Mouse (Mus musculus) ES-E14 (cell line): Measurements from ENCODE around the gene Inpp5k. TPM values are rescaled to one million over a fixed set of nuclear protein-coding genes. Genes with fewer than 3 reads are reported as not detected.
"Not testable (repeated sequence)": the region's sequence is repeated elsewhere in the genome, so short reads cannot be mapped to it uniquely, and the experiment has no call there.

Source experiments
- DNase-seq: peaks from one replicate; pipeline ENCODE4 v3.0.0-alpha.2; 2013; ENCODE audit warnings: low read depth, low spot score
- H3K27ac ChIP-seq: 2 replicates; pipeline ENCODE4 v1.5.1; 2012; ENCODE audit warnings: low read depth, mild to moderate bottlenecking, low read length, moderate library complexity, mixed read lengths; ENCODE audit not compliant: poor library complexity, insufficient read depth, severe bottlenecking
- H3K36me3 ChIP-seq: 2 replicates; pipeline ENCODE4 v1.6.1; 2012; ENCODE audit warnings: mild to moderate bottlenecking, low read length, moderate library complexity, mixed read lengths; ENCODE audit not compliant: control insufficient read depth, poor library complexity, insufficient read depth, severe bottlenecking
- H3K4me1 ChIP-seq, 2 experiments: fragments of 150-350 bp in 1 of 2; sonication (generic) in 1 of 2; 2 replicates each; pipeline ENCODE4 v1.6.1; 2012; ENCODE audit warnings: low read length in 2 of 2, mild to moderate bottlenecking in 1 of 2, mixed read lengths in 1 of 2; ENCODE audit not compliant: control insufficient read depth in 2 of 2, insufficient read depth in 2 of 2, poor library complexity in 1 of 2
- H3K4me3 ChIP-seq, 2 experiments: fragments of 150-350 bp in 1 of 2; sonication (generic) in 1 of 2; 2 replicates each; pipeline ENCODE4 v1.5.1; 2012; ENCODE audit warnings: low read length in 2 of 2, low read depth in 1 of 2, mild to moderate bottlenecking in 1 of 2, mixed read lengths in 1 of 2; ENCODE audit not compliant: insufficient read depth in 1 of 2, poor library complexity in 1 of 2, severe bottlenecking in 1 of 2
- H3K9ac ChIP-seq: 2 replicates; pipeline ENCODE4 v1.6.1; 2012; ENCODE audit warnings: low read depth, mild to moderate bottlenecking, low read length, mixed read lengths; ENCODE audit not compliant: poor library complexity, insufficient read depth, severe bottlenecking
- H3K9me3 ChIP-seq: fragments of 150-350 bp; sonication (generic); 2 replicates; pipeline ENCODE4 v1.6.1; 2012; ENCODE audit warnings: low read depth, mild to moderate bottlenecking, low read length; ENCODE audit not compliant: control insufficient read depth, insufficient read depth
- CHD2 ChIP-seq: IDR thresholded peaks from 2 replicates; pipeline ENCODE4 v1.6.1; 2014; ENCODE audit warnings: mild to moderate bottlenecking, low read depth, low read length, inconsistent platforms
- HCFC1 ChIP-seq: IDR thresholded peaks from 2 replicates; pipeline ENCODE4 v1.6.1; 2012; ENCODE audit warnings: low read length, inconsistent platforms, borderline replicate concordance; ENCODE audit not compliant: insufficient read depth
- MAFK ChIP-seq: IDR thresholded peaks from 2 replicates; pipeline ENCODE4 v1.6.1; 2014; ENCODE audit warnings: mild to moderate bottlenecking, low read depth, low read length, inconsistent platforms; ENCODE audit not compliant: insufficient read depth
- ZC3H11A ChIP-seq: IDR thresholded peaks from 2 replicates; pipeline ENCODE4 v1.6.1; 2012; ENCODE audit warnings: low read depth, mild to moderate bottlenecking, inconsistent platforms, low read length, borderline replicate concordance
- ZNF384 ChIP-seq: IDR thresholded peaks from 2 replicates; pipeline ENCODE4 v1.6.1; 2012; ENCODE audit warnings: low read depth, low read length, inconsistent platforms
- in situ Hi-C, 2 experiments: fragments of 600-800 bp; cut with MboI; formaldehyde crosslinking; loops; one replicate each; pipeline ENCODE4 v1.15.1; 2025; ENCODE audit warnings: low sequenced_read_pairs in 2 of 2, inconsistent platforms in 1 of 2; ENCODE audit not compliant: unreplicated experiment in 2 of 2
- total RNA-seq: library from RNA; depleted of rRNA; stranded (reverse); fragments of 300-350 nt; gene quantifications from 2 replicates; pipeline ENCODE4 v1.2.3, GENCODE M21; 2012

Gene Inpp5k
- total RNA-seq, 1 experiment, result 12.2 TPM

DNA sequence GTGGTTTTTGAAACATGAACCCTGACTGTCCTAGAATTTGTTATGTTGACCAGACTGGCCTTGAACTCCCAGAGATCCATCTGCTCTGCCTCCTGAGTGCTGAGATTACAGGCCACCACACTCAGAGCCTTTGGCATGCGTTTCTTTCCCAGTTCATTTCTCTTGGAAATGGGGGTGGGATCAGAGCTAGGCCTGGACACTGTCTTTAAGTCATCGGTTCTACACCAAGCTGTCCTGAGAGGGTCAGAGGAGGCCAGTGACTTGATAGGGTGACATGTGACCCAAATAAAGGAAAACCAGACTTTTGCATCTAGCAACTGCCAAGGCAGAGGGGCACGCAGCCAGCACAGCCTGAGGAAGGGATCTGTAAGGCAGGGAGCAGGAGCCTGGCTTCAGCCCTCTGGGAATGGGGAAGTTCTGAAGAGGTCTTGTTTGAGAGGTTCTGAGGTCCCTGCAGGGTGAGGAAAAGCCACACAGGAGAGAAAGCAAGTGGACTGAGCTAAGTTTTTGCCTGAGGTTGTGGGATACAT, 34.0 kb upstream of the Inpp5k start:
- Histone ChIP-seq H3K9ac (no peak overlapping the region), H3K9me3 (no peaks in the 10 kb centered on the region), H3K36me3 (peaks cover 13% of the 10 kb centered on the region; the same call in 1 of the 2 replicates), H3K4me1 (no peaks in the 10 kb centered on the region; a peak in 1 of 4 replicates), H3K4me3 (no peak overlapping the region), H3K27ac (no peak overlapping the region)
- in situ Hi-C loops, result no loop called here
- no peak for DNase-seq
- TF ChIP-seq ZNF384, result no peak
- no peak for TF ChIP-seq MAFK
- TF ChIP-seq CHD2, result no peak
- no peak for TF ChIP-seq ZC3H11A
- no peak for TF ChIP-seq HCFC1

DNA sequence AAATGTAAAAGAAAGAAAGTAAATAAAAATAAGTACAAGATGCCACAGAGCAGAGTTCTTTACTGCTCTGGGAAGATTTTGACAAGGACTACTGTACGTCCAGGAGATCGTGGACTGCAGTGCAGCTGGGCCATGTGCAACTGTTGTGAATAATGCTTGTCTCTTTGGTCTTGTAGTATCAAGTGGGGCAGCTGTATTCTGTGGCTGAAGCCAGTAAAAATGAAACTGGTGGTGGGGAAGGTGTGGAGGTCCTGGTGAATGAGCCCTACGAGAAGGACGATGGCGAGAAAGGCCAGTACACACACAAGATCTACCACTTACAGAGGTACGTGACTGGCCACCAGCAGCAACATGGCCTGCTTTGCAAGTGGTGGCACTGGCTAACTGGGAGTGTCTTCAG, 32.8 kb upstream of the Inpp5k start:
- DNase-seq, result no peak
- no peak overlapping the region for H3K9ac ChIP-seq
- no peak overlapping the region for H3K27ac ChIP-seq
- TF ChIP-seq CHD2, result no peak
- TF ChIP-seq ZC3H11A, result no peak
- no peak for TF ChIP-seq ZNF384
- TF ChIP-seq MAFK, result no peak
- no peak for TF ChIP-seq HCFC1
- no peak overlapping the region for H3K4me3 ChIP-seq
- H3K9me3 ChIP-seq, result no peaks in the 10 kb centered on the region
- no peaks in the 10 kb centered on the region; a peak in 1 of 4 replicates for H3K4me1 ChIP-seq
- in situ Hi-C loops, result no loop called here
- peaks cover 20% of the 10 kb centered on the region; the same call in 1 of the 2 replicates for H3K36me3 ChIP-seq

DNA sequence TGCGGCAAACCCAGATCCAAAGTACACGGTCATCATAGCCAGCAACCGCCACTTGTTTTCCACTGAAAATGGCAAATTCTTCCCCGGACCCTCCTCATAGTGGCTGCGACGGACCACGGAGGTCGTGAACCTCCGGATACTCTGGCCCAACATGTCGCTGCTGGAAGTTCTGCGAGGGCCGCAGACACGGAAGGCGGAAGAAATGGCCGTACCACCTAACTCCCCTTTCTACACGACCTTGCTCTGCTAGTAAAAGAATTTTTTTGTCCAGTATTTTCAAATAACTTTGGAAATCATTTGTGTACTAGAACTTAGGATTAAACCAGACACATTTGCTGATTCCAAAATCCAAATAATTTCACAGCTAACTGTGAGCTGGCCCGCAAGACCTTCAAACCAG, 31.0 kb upstream of the Inpp5k start:
- H3K27ac ChIP-seq, H3K9ac ChIP-seq, H3K4me3 ChIP-seq, H3K4me1 ChIP-seq, H3K9me3 ChIP-seq, DNase-seq, in situ Hi-C loops: not testable (repeated sequence)
- H3K36me3 ChIP-seq, result peaks cover 20% of the 10 kb centered on the region; the same call in 1 of the 2 replicates

DNA sequence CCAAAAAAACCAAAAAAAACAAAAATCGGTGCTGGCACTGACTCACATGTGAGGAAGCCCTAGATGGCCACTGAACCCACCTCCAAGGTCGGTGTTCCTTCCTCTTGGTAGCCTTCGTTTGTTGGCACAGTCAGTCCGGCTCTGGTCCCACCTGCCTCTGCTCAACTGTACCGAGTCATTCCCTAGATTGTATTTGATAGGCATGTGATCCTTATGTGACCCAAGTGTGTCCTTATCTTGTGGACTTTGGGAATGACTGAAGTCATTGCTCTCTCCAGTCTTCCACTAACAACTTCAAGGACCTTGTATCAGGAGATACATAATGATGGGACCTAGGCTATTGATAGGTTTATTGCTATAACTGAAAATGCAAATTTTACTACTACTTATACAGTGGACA, 26.0 kb upstream of the Inpp5k start:
- Histone ChIP-seq H3K9me3 (no peaks in the 10 kb centered on the region), H3K4me3 (no peak overlapping the region), H3K4me1 (peaks cover 9 to 12% of the 10 kb centered on the region in 2 experiments), H3K36me3 (peaks cover 13% of the 10 kb centered on the region; the same call in 1 of the 2 replicates), H3K27ac (no peak overlapping the region), H3K9ac (no peak overlapping the region)
- in situ Hi-C loops, result no loop called here
- DNase-seq, result no peak
- TF ChIP-seq CHD2, result no peak
- TF ChIP-seq MAFK, result no peak
- no peak for TF ChIP-seq HCFC1
- TF ChIP-seq ZC3H11A, result no peak
- TF ChIP-seq ZNF384, result no peak

DNA sequence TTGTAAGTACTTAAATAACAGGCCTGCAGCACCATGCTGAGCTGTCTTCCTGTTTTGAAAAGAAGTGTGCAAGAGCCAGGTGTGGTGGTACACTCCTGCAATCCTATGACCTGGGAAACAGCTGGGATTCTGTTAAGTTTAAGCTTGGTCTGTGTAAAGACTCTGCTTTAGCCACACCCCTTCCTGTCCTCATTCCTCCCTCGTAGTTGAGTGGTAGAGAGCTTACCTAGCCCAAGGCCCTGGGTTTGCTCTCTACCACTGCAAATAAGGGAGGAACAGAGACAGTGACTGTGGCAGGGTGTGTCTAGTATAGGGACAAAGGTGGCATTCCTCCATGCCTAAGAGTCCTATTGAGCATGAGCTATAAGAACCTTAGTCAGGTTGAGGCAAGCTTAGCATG, 25.5 kb upstream of the Inpp5k start:
- Histone ChIP-seq H3K36me3 (peaks cover 13% of the 10 kb centered on the region; the same call in 1 of the 2 replicates), H3K9me3 (no peaks in the 10 kb centered on the region), H3K27ac (peak overlapping the region; percentile 66; the same call in 1 of the 2 replicates), H3K4me1 (peaks cover 9 to 14% of the 10 kb centered on the region in 2 experiments), H3K9ac (no peak overlapping the region), H3K4me3 (no peak overlapping the region)
- in situ Hi-C loops, result no loop called here
- no peak for TF ChIP-seq CHD2
- TF ChIP-seq ZC3H11A, result no peak
- no peak for TF ChIP-seq ZNF384
- no peak for TF ChIP-seq HCFC1
- TF ChIP-seq MAFK, result no peak
- DNase-seq, result no peak
